Mouse (Mus musculus) ES-Bruce4 (cell line): ENCODE measurements at regions not wholly inside any gene's neighbourhood (a gene's known extent, or its start where the extent isn't known, plus 50 kb on each side); places are given as distances from the start of the nearest gene placed in this dataset.

Source experiments
- CTCF ChIP-seq: IDR thresholded peaks from one replicate; pipeline ENCODE4 v1.8.1; 2011; ENCODE audit warnings: low read depth, low read length
- EP300 ChIP-seq: IDR thresholded peaks from 2 replicates; pipeline ENCODE4 v1.6.1; 2011; ENCODE audit warnings: low read depth, low read length; ENCODE audit not compliant: insufficient read depth
- POLR2A ChIP-seq: IDR thresholded peaks from one replicate; pipeline ENCODE4 v1.8.1; 2011; ENCODE audit warnings: low read length; ENCODE audit not compliant: insufficient read depth

GRCm38 (mm10) chr6:147726987-147727386 lies 251.4 kb downstream of the Ccdc91 start:
- no peak for TF ChIP-seq CTCF
- TF ChIP-seq POLR2A: no peak
- no peak for TF ChIP-seq EP300
